Mouse (Mus musculus) heart, embryonic 14.5 days (tissue): ENCODE data around the gene Pttg1. TPM values are rescaled to one million over a fixed set of nuclear protein-coding genes. Genes with fewer than 3 reads are reported as not detected.

ENCODE experiments used
- ATAC-seq: fragments of 200-750 bp; cut with Nextera tagmentation; 2 replicates; pipeline ENCODE4 v1.8.0; 2017; ENCODE audit warnings: low read depth, moderate TSS enrichment; ENCODE audit not compliant: insufficient number of reproducible peaks, insufficient read depth, low FRiP score
- H3K27ac ChIP-seq, 2 experiments: fragments of 200-500 bp in 1 of 2; fragments of 300-500 bp in 1 of 2; sonication (generic) in 1 of 2; replicated peaks in 1 of 2; 2 replicates each; pipeline ENCODE4 v1.5.1; 2012 to 2014; ENCODE audit warnings: low read depth in 2 of 2, low read length in 2 of 2, control low read depth in 1 of 2, mild to moderate bottlenecking in 1 of 2, mixed read lengths in 1 of 2; ENCODE audit not compliant: control insufficient read depth in 1 of 2, insufficient read depth in 1 of 2
- H3K27me3 ChIP-seq: fragments of 300-500 bp; sonication (generic); 2 replicates; pipeline ENCODE4 v1.6.1; 2014; ENCODE audit warnings: mild to moderate bottlenecking, low read length, control low read depth; ENCODE audit not compliant: control insufficient read depth, insufficient read depth
- H3K36me3 ChIP-seq: fragments of 300-500 bp; sonication (generic); 2 replicates; pipeline ENCODE4 v1.6.1; 2014; ENCODE audit warnings: mild to moderate bottlenecking, control low read depth, low read length, mixed read lengths; ENCODE audit not compliant: control insufficient read depth, insufficient read depth
- H3K4me1 ChIP-seq, 2 experiments: fragments of 200-500 bp in 1 of 2; fragments of 300-500 bp in 1 of 2; sonication (generic) in 1 of 2; 2 replicates each; pipeline ENCODE4 v1.6.1; 2012 to 2014; ENCODE audit warnings: low read length in 2 of 2, control low read depth in 1 of 2, mixed read lengths in 1 of 2; ENCODE audit not compliant: control insufficient read depth in 2 of 2, insufficient read depth in 2 of 2
- H3K4me2 ChIP-seq: fragments of 300-500 bp; sonication (generic); 2 replicates; pipeline ENCODE4 v1.6.1; 2014; ENCODE audit warnings: mild to moderate bottlenecking, low read length
- H3K4me3 ChIP-seq, 2 experiments: fragments of 200-500 bp in 1 of 2; fragments of 300-500 bp in 1 of 2; sonication (generic) in 1 of 2; 2 replicates each; pipeline ENCODE4 v1.5.1; 2012 to 2014; ENCODE audit warnings: low read length in 2 of 2, mild to moderate bottlenecking in 2 of 2, control low read depth in 1 of 2, low read depth in 1 of 2, moderate library complexity in 1 of 2; ENCODE audit not compliant: control insufficient read depth in 1 of 2, insufficient read depth in 1 of 2
- H3K9ac ChIP-seq: fragments of 300-500 bp; sonication (generic); 2 replicates; pipeline ENCODE4 v1.6.1; 2014; ENCODE audit warnings: mild to moderate bottlenecking, low read length
- H3K9me3 ChIP-seq: fragments of 300-500 bp; sonication (generic); 2 replicates; pipeline ENCODE4 v1.6.1; 2016; ENCODE audit warnings: low read length, control low read depth; ENCODE audit not compliant: control insufficient read depth
- WGBS: fragments of 180-500 bp; shearing (Covaris S2); extraction: QIAGEN DNeasy Blood & Tissue Kit; methylation state at CpG from one replicate; pipeline ENCODE4 v1.1.7; 2014; 5-methylcytosine and 5-hydroxymethylcytosine counted together
- polyA plus RNA-seq: library from polyadenylated mRNA; unstranded; fragments of >200 nt; fragmentation: Nextera tagmentation; extraction: Ambion mirVana; gene quantifications from 2 replicates; pipeline ENCODE4 v1.2.1, GENCODE M21; 2014

Pttg1 gene
- polyA plus RNA-seq, 1 experiment from 2014 or later, result 132 TPM

DNA sequence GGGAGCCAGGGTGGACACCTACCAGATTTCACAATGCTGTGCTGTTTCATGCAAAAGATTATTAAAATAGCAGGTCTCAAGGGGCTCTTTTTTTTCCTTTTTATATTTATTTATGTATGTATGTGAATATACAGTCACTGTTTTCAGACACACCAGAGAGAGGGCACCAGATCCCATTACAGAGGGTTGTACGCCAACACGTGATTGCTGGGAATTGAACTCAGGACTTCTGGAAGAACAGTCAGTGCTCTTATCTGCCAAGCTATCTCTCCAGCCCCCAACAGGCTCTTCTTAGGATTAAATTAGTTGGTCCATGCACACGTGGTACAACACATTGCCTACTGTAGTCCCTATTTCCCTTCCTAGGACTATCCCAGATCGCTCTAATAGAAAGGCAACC is 32.7 kb downstream of the Pttg1 start:
- Histone ChIP-seq H3K36me3 (no peaks in the 10 kb centered on the region), H3K27me3 (no peaks in the 10 kb centered on the region), H3K4me3 (no peak overlapping the region), H3K27ac (no peak overlapping the region), H3K4me1 (peaks cover 0 to 2% of the 10 kb centered on the region in 2 experiments; a peak in 1 of 4 replicates), H3K9me3 (no peaks in the 10 kb centered on the region), H3K9ac (no peak overlapping the region), H3K4me2 (no peak overlapping the region)
- ATAC-seq, result no peak
- WGBS, result 85% methylated on average over 4 of the region's 4 CpGs

DNA sequence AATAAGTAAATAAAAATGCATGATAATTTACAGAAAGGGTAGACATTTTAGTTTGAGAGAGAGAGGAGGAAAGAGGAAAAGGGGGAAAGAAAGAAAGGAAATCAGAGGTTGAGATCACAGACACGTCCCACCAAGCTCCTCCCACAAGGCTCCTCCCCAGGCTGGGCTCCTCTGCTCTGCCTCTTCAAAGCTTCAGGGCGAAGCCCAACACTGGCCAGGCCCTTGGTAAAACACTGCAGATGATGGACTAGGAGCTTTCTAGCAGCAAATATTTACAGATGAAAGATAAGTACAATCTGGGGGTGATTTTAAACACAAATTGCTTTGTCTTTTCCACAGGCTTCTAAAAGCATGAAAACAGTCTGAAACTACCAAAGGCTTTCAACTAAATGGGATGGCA is 33.3 kb downstream of the Pttg1 start:
- H3K9ac ChIP-seq, result no peak overlapping the region
- H3K4me2 ChIP-seq, result no peak overlapping the region
- no peaks in the 10 kb centered on the region for H3K9me3 ChIP-seq
- peaks cover 0 to 2% of the 10 kb centered on the region in 2 experiments; a peak in 1 of 4 replicates for H3K4me1 ChIP-seq
- no peak overlapping the region for H3K27ac ChIP-seq
- H3K27me3 ChIP-seq, result no peaks in the 10 kb centered on the region
- 32% methylated on average over 2 of the region's 2 CpGs for WGBS
- no peak overlapping the region for H3K4me3 ChIP-seq
- no peak for ATAC-seq
- H3K36me3 ChIP-seq, result no peaks in the 10 kb centered on the region

DNA sequence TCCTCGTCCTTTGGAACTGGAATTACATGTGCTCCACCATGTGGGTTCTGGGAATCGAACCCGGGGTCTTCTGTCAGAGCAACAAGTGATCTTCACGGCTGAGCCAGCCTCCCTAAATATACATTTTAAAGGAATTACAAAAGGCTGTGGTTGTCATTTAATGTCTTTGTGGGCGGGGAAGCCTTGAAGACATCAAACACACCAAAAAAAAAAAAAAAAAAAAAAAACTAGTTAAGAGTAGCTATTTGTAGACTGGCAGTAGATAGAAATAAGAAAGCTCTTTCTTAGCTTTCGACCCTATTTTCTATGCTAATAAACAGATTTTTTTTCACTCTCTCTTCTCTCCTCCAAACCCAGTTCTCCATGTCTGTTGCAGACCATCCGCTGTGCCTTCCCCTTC is 36.9 kb downstream of the Pttg1 start:
- Histone ChIP-seq H3K36me3 (no peaks in the 10 kb centered on the region), H3K27me3 (no peaks in the 10 kb centered on the region), H3K4me2 (no peak overlapping the region), H3K9ac (no peak overlapping the region), H3K4me1 (peaks cover 4 to 7% of the 10 kb centered on the region in 2 experiments; a peak in 2 of 4 replicates), H3K9me3 (no peaks in the 10 kb centered on the region), H3K4me3 (no peak overlapping the region), H3K27ac (no peak overlapping the region)
- 86% methylated on average over 7 of the region's 7 CpGs for WGBS
- no peak for ATAC-seq

GRCm38 (mm10) chr11:43388122-43389097 is 37.6 kb downstream of the Pttg1 start:
- ATAC-seq, result no peak
- 66% methylated on average over 21 of the region's 21 CpGs for WGBS
- no peaks in the 10 kb centered on the region for H3K27me3 ChIP-seq
- H3K4me1 ChIP-seq, result peaks cover 4 to 7% of the 10 kb centered on the region in 2 experiments; a peak in 2 of 4 replicates
- no peak overlapping the region for H3K27ac ChIP-seq
- H3K9ac ChIP-seq, result no peak overlapping the region
- H3K36me3 ChIP-seq, result no peaks in the 10 kb centered on the region
- H3K9me3 ChIP-seq, result no peaks in the 10 kb centered on the region
- H3K4me2 ChIP-seq, result no peak overlapping the region
- H3K4me3 ChIP-seq, result no peak overlapping the region

DNA sequence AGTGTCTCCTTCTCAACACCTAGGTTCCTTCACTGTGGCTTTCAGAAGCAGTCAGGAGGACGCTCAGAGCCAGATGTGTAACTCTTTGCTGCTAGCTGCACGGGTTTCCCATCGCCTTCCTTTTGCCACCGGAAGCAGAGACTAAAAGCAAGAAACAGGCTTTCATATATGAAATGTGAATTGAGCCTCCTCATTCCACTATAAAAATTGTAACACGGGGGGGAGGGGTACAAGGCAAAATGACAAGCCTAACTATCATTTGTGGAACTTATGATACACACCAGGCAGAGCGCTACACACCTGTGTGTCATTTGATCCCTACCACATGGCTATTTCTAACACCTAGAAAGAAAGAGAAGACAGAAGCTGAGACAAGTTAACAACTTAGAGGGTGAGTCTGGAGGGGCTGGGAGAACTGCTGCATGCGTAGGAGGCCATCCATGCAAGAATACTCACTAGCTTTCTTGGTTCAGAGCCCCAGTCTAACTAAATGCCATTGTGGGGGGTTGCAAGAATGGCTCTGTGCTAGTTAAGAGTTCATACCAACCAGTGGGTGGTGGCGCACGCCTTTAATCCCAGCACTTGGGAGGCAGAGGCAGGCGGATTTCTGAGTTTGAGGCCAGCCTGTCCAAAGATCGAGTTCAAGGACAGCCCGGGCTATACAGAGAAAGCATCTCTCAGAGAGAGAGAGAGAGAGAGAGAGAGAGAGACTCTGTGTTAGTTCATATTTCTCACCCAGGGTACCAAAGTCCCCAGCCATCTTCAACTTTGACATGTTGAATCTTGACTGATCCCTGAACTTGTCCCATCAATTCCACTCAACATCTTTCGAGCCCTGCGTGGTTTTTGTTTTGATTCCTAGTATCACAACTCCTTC is 38.8 kb downstream of the Pttg1 start:
- H3K9ac ChIP-seq, result no peak overlapping the region
- no peak overlapping the region for H3K4me3 ChIP-seq
- H3K36me3 ChIP-seq, result no peaks in the 10 kb centered on the region
- H3K9me3 ChIP-seq, result no peaks in the 10 kb centered on the region
- ATAC-seq, result no peak
- H3K4me2 ChIP-seq, result no peak overlapping the region
- WGBS, result 91% methylated on average over 14 of the region's 14 CpGs
- H3K4me1 ChIP-seq, result peaks cover 4 to 7% of the 10 kb centered on the region in 2 experiments; a peak in 2 of 4 replicates
- H3K27ac ChIP-seq, result no peak overlapping the region
- H3K27me3 ChIP-seq, result no peaks in the 10 kb centered on the region

DNA sequence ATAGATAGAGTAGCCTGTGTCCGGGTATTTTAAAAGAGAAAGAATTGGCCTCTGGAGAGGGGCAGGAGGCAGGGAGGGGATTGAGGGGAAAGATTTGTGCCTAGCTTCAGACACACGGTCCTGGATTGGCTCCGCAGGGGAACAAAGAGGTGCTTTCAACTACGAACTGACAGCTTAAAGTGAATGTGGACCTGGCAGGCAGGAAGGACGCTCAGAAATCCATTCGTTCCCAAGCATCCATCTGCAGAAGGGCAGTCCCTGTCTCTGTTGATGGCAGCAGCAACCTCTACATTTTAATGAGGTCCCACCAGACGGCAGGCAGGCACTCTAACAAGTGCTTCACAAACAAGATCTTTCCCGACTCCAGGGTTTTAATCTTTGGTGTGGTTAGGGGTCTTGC is 40.3 kb downstream of the Pttg1 start:
- Histone ChIP-seq H3K9me3 (no peaks in the 10 kb centered on the region), H3K4me2 (peak overlapping the region; percentile 87), H3K4me3 (peak overlapping the region; percentile 42 to 44), H3K36me3 (no peaks in the 10 kb centered on the region), H3K27me3 (no peaks in the 10 kb centered on the region), H3K9ac (peak overlapping the region; percentile 65), H3K27ac (peak overlapping the region in 1 of 2 experiments; percentile 28; a peak in 1 of 4 replicates), H3K4me1 (peaks cover 4 to 7% of the 10 kb centered on the region in 2 experiments; a peak in 2 of 4 replicates)
- 1% methylated on average over 8 of the region's 8 CpGs for WGBS
- no peak for ATAC-seq

DNA sequence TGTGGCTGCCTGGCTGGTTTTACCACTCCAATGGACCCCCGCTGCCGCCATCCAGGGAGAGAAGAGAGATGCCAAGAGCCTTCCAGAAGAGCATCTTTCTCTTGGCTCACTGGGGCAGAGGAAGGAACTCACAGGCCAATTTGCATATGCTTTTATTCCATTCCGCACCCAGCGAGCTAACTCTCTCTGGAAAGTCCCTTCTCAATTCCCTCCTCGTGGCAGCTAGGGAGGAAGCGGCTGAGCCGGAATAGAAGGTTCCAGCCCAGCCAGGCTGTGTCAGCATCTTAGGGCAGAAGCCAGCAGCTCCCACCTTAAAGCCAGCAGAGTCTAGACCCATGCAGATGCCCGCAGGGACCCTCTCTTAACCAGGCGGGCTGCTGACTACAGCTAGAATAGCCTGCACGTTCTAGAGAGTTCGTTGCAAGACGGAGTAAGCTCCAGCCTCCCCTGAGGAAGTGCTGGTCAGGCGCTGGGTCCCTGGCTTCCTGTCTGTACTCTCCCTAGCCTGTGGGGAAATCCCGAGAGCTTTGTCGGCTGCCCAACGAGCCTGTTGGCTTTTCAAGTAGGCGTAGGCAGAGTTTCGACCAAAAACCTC is 40.9 kb downstream of the Pttg1 start:
- Histone ChIP-seq H3K9ac (peak overlapping the region; percentile 65), H3K36me3 (no peaks in the 10 kb centered on the region), H3K27me3 (no peaks in the 10 kb centered on the region), H3K4me2 (peak overlapping the region; percentile 87), H3K27ac (peak overlapping the region; percentile 62 to 63; a peak in 3 of 4 replicates), H3K9me3 (no peaks in the 10 kb centered on the region), H3K4me1 (peaks cover 4 to 7% of the 10 kb centered on the region in 2 experiments; a peak in 2 of 4 replicates), H3K4me3 (peak overlapping the region; percentile 42 to 44)
- peak; percentile 59; the same call in 1 of the 2 replicates for ATAC-seq
- WGBS, result under 1% methylated on average over 18 of the region's 18 CpGs
